Mouse (Mus musculus) heart, adult 2 months (tissue): ENCODE data around the gene Efnb3.
"Not testable (repeated sequence)": the region's sequence is repeated elsewhere in the genome, so short reads cannot be mapped to it uniquely, and the experiment has no call there.

ENCODE experiments used
- CTCF ChIP-seq: fragments of 200-600 bp; IDR thresholded peaks from 2 replicates; pipeline ENCODE4 v1.8.1; 2022; ENCODE audit warnings: antibody characterized with exemption, mild to moderate bottlenecking, moderate library complexity
- POLR2A ChIP-seq: fragments of 200-500 bp; IDR thresholded peaks from 2 replicates; pipeline ENCODE4 v1.6.1; 2011; ENCODE audit warnings: mild to moderate bottlenecking, low read depth, low read length, control low read depth; ENCODE audit not compliant: insufficient read depth

DNA sequence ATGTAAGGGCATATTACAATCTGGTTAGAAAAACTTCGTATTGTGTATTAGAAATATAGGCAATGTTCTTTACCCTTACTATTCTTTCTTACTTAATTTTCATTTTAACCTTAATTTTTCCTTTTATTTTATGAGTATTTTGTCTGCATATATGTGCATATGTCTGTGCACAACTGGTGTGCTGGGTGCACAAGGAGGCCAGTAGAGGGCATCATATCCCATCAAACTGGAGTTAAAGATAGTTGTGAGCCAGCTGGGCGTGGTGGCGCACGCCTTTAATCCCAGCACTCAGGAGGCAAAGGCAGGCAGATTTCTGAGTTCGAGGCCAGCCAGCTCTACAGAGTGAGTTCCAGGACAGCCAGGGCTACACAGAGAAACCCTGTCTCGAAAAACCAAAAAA, 29.2 kb downstream of the Efnb3 start:
- TF ChIP-seq POLR2A, result not testable (repeated sequence)
- peak; percentile 37 for TF ChIP-seq CTCF
